Mouse (Mus musculus) stomach, postnatal 0 days (tissue): ENCODE measurements around the gene Stk10. TPM values are rescaled to one million over a fixed set of nuclear protein-coding genes. Genes with fewer than 3 reads are reported as not detected.

Experiments
- ATAC-seq: fragments of 200-750 bp; cut with Nextera tagmentation; 2 replicates; pipeline ENCODE4 v1.8.0; 2017; ENCODE audit not compliant: low FRiP score, low TSS enrichment
- DNase-seq: peaks from one replicate; pipeline ENCODE4 v3.0.0-alpha.2; 2016; ENCODE audit warnings: low spot score
- H3K27ac ChIP-seq: fragments of 300-500 bp; sonication (generic); replicated peaks from 2 replicates; pipeline ENCODE4 v1.5.1; 2014; ENCODE audit warnings: mild to moderate bottlenecking, control low read depth
- H3K27me3 ChIP-seq: fragments of 300-500 bp; sonication (generic); 2 replicates; pipeline ENCODE4 v1.6.1; 2014; ENCODE audit warnings: low read length; ENCODE audit not compliant: control insufficient read depth, insufficient read depth
- H3K36me3 ChIP-seq: fragments of 300-500 bp; sonication (generic); 2 replicates; pipeline ENCODE4 v1.6.1; 2014; ENCODE audit warnings: low read length, mixed read lengths; ENCODE audit not compliant: control insufficient read depth, insufficient read depth
- H3K4me1 ChIP-seq: fragments of 300-500 bp; sonication (generic); replicated peaks from 2 replicates; pipeline ENCODE4 v1.6.1; 2014; ENCODE audit warnings: antibody characterized with exemption; ENCODE audit not compliant: control insufficient read depth, insufficient read depth
- H3K4me2 ChIP-seq: fragments of 300-500 bp; sonication (generic); replicated peaks from 2 replicates; pipeline ENCODE4 v1.6.1; 2014; ENCODE audit warnings: low read depth, mild to moderate bottlenecking, control low read depth, moderate library complexity
- H3K4me3 ChIP-seq: fragments of 300-500 bp; sonication (generic); 2 replicates; pipeline ENCODE4 v1.5.1; 2014; ENCODE audit warnings: low read depth, low read length, control low read depth
- H3K9ac ChIP-seq: fragments of 300-500 bp; sonication (generic); 2 replicates; pipeline ENCODE4 v1.6.1; 2014; ENCODE audit warnings: mild to moderate bottlenecking, low read length, control low read depth, mixed read lengths
- H3K9me3 ChIP-seq: fragments of 300-500 bp; sonication (generic); 2 replicates; pipeline ENCODE4 v1.6.1; 2016; ENCODE audit warnings: low read length; ENCODE audit not compliant: control insufficient read depth
- CTCF ChIP-seq: IDR thresholded peaks from 2 replicates; pipeline ENCODE4 v1.5.1; 2016; ENCODE audit warnings: antibody characterized with exemption, low read depth, mild to moderate bottlenecking, moderate library complexity
- EP300 ChIP-seq: optimal IDR thresholded peaks from 2 replicates; pipeline ENCODE3; 2016; ENCODE audit warnings: antibody characterized with exemption
- WGBS: fragments of 180-500 bp; shearing (Covaris S2); extraction: QIAGEN DNeasy Blood & Tissue Kit; methylation state at CpG from one replicate; pipeline ENCODE4 v1.1.7; 2014; 5-methylcytosine and 5-hydroxymethylcytosine counted together
- polyA plus RNA-seq: library from polyadenylated mRNA; unstranded; fragments of >200 nt; fragmentation: Nextera tagmentation; extraction: Ambion mirVana; gene quantifications from 2 replicates; pipeline ENCODE4 v1.2.1, GENCODE M21; 2015

Gene Stk10
- polyA plus RNA-seq, 1 experiment from 2014 or later: 1.1 TPM

GRCm38 (mm10) chr11:32607319-32607718 lies 74.2 kb downstream of the Stk10 start:
- Histone ChIP-seq H3K27me3 (no peaks in the 10 kb centered on the region), H3K9me3 (no peaks in the 10 kb centered on the region), H3K4me1 (0 out of 2 replicates have a peak, but pooled peaks cover 4% of the 10 kb centered on the region), H3K36me3 (no peaks in the 10 kb centered on the region), H3K27ac (no peak overlapping the region), H3K4me2 (no peak overlapping the region), H3K4me3 (no peak overlapping the region), H3K9ac (no peak overlapping the region)
- DNase-seq: no peak
- ATAC-seq: no peak
- TF ChIP-seq EP300: no peak
- no peak for TF ChIP-seq CTCF

GRCm38 (mm10) chr11:32610616-32611015 lies 77.5 kb downstream of the Stk10 start:
- WGBS: 80% methylated on average over 6 of the region's 6 CpGs
- no peak overlapping the region for H3K9ac ChIP-seq
- DNase-seq: no peak
- TF ChIP-seq CTCF: no peak
- no peak for TF ChIP-seq EP300
- no peak for ATAC-seq
- no peak overlapping the region for H3K4me2 ChIP-seq
- H3K27ac ChIP-seq: no peak overlapping the region
- no peaks in the 10 kb centered on the region for H3K27me3 ChIP-seq
- no peaks in the 10 kb centered on the region for H3K36me3 ChIP-seq
- no peak overlapping the region for H3K4me3 ChIP-seq
- H3K4me1 ChIP-seq: no peaks in the 10 kb centered on the region
- no peaks in the 10 kb centered on the region for H3K9me3 ChIP-seq

- Histone ChIP-seq H3K36me3 (no peaks in the 10 kb centered on the region), H3K27me3 (no peaks in the 10 kb centered on the region), H3K27ac (no peak overlapping the region), H3K4me3 (no peak overlapping the region), H3K4me2 (no peak overlapping the region), H3K4me1 (no peaks in the 10 kb centered on the region), H3K9ac (no peak overlapping the region), H3K9me3 (no peaks in the 10 kb centered on the region)
- TF ChIP-seq EP300: no peak
- peak; percentile 60 for TF ChIP-seq CTCF
- ATAC-seq (peak; percentile 85), DNase-seq (peak; percentile 64)
- WGBS: 57% methylated on average over 6 of the region's 6 CpGs
Measured at GRCm38 (mm10) chr11:32612304-32612703, 79.2 kb downstream of the Stk10 start.

GRCm38 (mm10) chr11:32614463-32614862 lies 81.4 kb downstream of the Stk10 start:
- Histone ChIP-seq H3K36me3 (no peaks in the 10 kb centered on the region), H3K4me1 (0 out of 2 replicates have a peak, but pooled peaks cover 3% of the 10 kb centered on the region), H3K4me3 (no peak overlapping the region), H3K9ac (no peak overlapping the region), H3K27me3 (no peaks in the 10 kb centered on the region), H3K9me3 (no peaks in the 10 kb centered on the region), H3K27ac (no peak overlapping the region), H3K4me2 (no peak overlapping the region)
- DNase-seq: no peak
- 91% methylated on average over 29 of the region's 29 CpGs for WGBS
- no peak for ATAC-seq
- TF ChIP-seq EP300: no peak
- TF ChIP-seq CTCF: no peak

- ATAC-seq (no peak), DNase-seq (no peak)
- Histone ChIP-seq H3K36me3 (no peaks in the 10 kb centered on the region), H3K27ac (no peak overlapping the region), H3K4me1 (0 out of 2 replicates have a peak, but pooled peaks cover 3% of the 10 kb centered on the region), H3K27me3 (no peaks in the 10 kb centered on the region), H3K9ac (no peak overlapping the region), H3K9me3 (no peaks in the 10 kb centered on the region), H3K4me2 (no peak overlapping the region), H3K4me3 (no peak overlapping the region)
- 35% methylated on average over 11 of the region's 11 CpGs for WGBS
- TF ChIP-seq EP300: no peak
- 0 out of 2 replicates have a peak, but pooled peaks have one; percentile 13 for TF ChIP-seq CTCF
Measured at GRCm38 (mm10) chr11:32615561-32615960, 82.5 kb downstream of the Stk10 start.

GRCm38 (mm10) chr11:32616091-32616490 lies 83.0 kb downstream of the Stk10 start:
- Histone ChIP-seq H3K27ac (no peak overlapping the region), H3K4me2 (no peak overlapping the region), H3K9ac (no peak overlapping the region), H3K9me3 (no peaks in the 10 kb centered on the region), H3K36me3 (no peaks in the 10 kb centered on the region), H3K4me1 (0 out of 2 replicates have a peak, but pooled peaks cover 3% of the 10 kb centered on the region), H3K27me3 (no peaks in the 10 kb centered on the region), H3K4me3 (no peak overlapping the region)
- no peak for DNase-seq
- TF ChIP-seq CTCF (no peak), EP300 (no peak)
- 68% methylated on average over 6 of the region's 6 CpGs for WGBS
- no peak for ATAC-seq
